Mouse (Mus musculus): Measurements from ENCODE around the gene Styxl1. TPM values are rescaled to one million over a fixed set of nuclear protein-coding genes. Genes with fewer than 3 reads are reported as not detected.

Gene Styxl1
- polyA plus RNA-seq, 1 experiment from 2014 or later, result 0.27 TPM

- no peak for TF ChIP-seq CTCF (IDR thresholded peaks at IDR 0.05; ENCODE audit: low read depth)
- no peak overlapping the region for H3K27ac ChIP-seq (ENCODE audit: low read depth, low read length)
- ATAC-seq, result no peak
- H3K36me3 ChIP-seq (ENCODE audit: control insufficient read depth, insufficient read depth), result peaks cover 87% of the 10 kb centered on the region
- H3K9ac ChIP-seq (ENCODE audit: low read depth, low read length), result no peak overlapping the region
- no peaks in the 10 kb centered on the region for H3K9me3 ChIP-seq (ENCODE audit: control insufficient read depth)
- no peaks in the 10 kb centered on the region for H3K27me3 ChIP-seq (replicated peaks; ENCODE audit: control insufficient read depth, insufficient read depth, low read length)
- H3K4me2 ChIP-seq (replicated peaks; ENCODE audit: low read depth), result no peak overlapping the region
- no peak overlapping the region for H3K4me3 ChIP-seq (ENCODE audit: low read depth, low read length)
- WGBS, result 94% methylated on average over 16 of the region's 16 CpGs
- peaks cover 3% of the 10 kb centered on the region; the same call in 1 of the 2 replicates for H3K4me1 ChIP-seq (replicated peaks; ENCODE audit: control insufficient read depth, insufficient read depth, low read length)
Observed at GRCm38 (mm10) chr5:135731322-135731721, 46.9 kb downstream of the Styxl1 start.

DNA sequence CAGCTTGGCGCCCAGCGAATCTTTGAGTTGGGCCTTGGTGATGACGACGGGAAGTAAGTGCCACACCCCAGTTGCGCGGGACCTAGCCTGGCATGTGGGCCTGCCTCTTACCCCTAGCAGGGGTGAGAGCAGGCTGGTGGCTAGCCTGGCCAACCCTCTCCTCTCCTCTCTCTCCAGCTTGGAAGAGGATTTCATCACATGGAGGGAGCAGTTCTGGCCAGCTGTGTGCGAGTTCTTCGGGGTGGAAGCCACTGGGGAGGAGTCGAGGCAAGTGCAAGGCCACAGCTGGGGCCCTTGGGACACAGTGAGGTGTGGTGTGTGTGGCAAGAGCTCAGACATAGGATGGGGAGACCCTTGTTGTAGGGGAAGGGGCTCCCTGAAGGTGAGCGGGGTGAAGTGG, 47.3 kb downstream of the Styxl1 start:
- 91% methylated on average over 10 of the region's 10 CpGs for WGBS
- Histone ChIP-seq H3K9me3 (ENCODE audit: control insufficient read depth) (no peaks in the 10 kb centered on the region), H3K4me1 (replicated peaks; ENCODE audit: control insufficient read depth, insufficient read depth, low read length) (peaks cover 3% of the 10 kb centered on the region), H3K27me3 (replicated peaks; ENCODE audit: control insufficient read depth, insufficient read depth, low read length) (no peaks in the 10 kb centered on the region), H3K9ac (ENCODE audit: low read depth, low read length) (no peak overlapping the region), H3K27ac (ENCODE audit: low read depth, low read length) (no peak overlapping the region; the same call in 1 of the 2 replicates), H3K4me3 (ENCODE audit: low read depth, low read length) (no peak overlapping the region), H3K36me3 (ENCODE audit: control insufficient read depth, insufficient read depth) (peaks cover 82% of the 10 kb centered on the region), H3K4me2 (replicated peaks; ENCODE audit: low read depth) (no peak overlapping the region)
- TF ChIP-seq CTCF (IDR thresholded peaks at IDR 0.05; ENCODE audit: low read depth), result no peak
- no peak for ATAC-seq

- Histone ChIP-seq H3K27me3 (replicated peaks; ENCODE audit: control insufficient read depth, insufficient read depth, low read length) (no peaks in the 10 kb centered on the region), H3K4me1 (replicated peaks; ENCODE audit: control insufficient read depth, insufficient read depth, low read length) (peaks cover 4% of the 10 kb centered on the region)
- 94% methylated on average over 10 of the region's 10 CpGs for WGBS
Observed at GRCm38 (mm10) chr5:135730278-135730677, 47.9 kb downstream of the Styxl1 start.

GRCm38 (mm10) chr5:135729351-135729750, 48.8 kb downstream of the Styxl1 start:
- no peak overlapping the region for H3K4me2 ChIP-seq (replicated peaks; ENCODE audit: low read depth)
- peaks cover 8% of the 10 kb centered on the region for H3K4me1 ChIP-seq (replicated peaks; ENCODE audit: control insufficient read depth, insufficient read depth, low read length)
- H3K9me3 ChIP-seq (ENCODE audit: control insufficient read depth), result no peaks in the 10 kb centered on the region
- no peak overlapping the region for H3K4me3 ChIP-seq (ENCODE audit: low read depth, low read length)
- no peak for TF ChIP-seq CTCF (IDR thresholded peaks at IDR 0.05; ENCODE audit: low read depth)
- no peak overlapping the region for H3K9ac ChIP-seq (ENCODE audit: low read depth, low read length)
- H3K27ac ChIP-seq (ENCODE audit: low read depth, low read length), result no peak overlapping the region
- no peaks in the 10 kb centered on the region for H3K27me3 ChIP-seq (replicated peaks; ENCODE audit: control insufficient read depth, insufficient read depth, low read length)
- WGBS, result 95% methylated on average over 13 of the region's 13 CpGs
- no peak for ATAC-seq
- peaks cover 67% of the 10 kb centered on the region for H3K36me3 ChIP-seq (ENCODE audit: control insufficient read depth, insufficient read depth)

More at GRCm38 (mm10) chr5:135730278-135730677, 47.9 kb downstream of the Styxl1 start:
- Histone ChIP-seq H3K4me3 (ENCODE audit: low read depth, low read length) (no peak overlapping the region), H3K9me3 (ENCODE audit: control insufficient read depth) (no peaks in the 10 kb centered on the region), H3K9ac (ENCODE audit: low read depth, low read length) (no peak overlapping the region), H3K4me2 (replicated peaks; ENCODE audit: low read depth) (no peak overlapping the region), H3K27ac (ENCODE audit: low read depth, low read length) (no peak overlapping the region), H3K36me3 (ENCODE audit: control insufficient read depth, insufficient read depth) (peaks cover 76% of the 10 kb centered on the region)
- ATAC-seq, result no peak
- no peak for TF ChIP-seq CTCF (IDR thresholded peaks at IDR 0.05; ENCODE audit: low read depth)

DNA sequence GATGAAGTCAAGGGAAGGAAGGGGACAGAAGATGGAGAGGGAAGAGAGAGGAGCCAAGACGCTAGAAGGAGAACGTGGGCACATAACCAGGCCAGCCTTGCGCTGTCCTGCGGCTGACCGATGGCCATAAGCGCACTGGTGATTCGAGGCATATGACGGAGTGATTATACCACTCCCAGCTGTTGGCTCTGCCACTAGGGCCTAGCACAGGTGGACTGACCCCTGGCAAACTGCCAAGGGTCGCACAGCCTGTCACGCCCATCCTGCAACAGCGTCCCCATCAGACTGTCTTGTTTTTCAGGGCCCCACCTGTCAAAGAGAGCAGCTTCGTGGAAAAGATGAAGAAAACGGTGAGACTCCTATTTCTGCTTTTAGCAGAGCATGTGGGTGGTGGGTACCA, 49.8 kb downstream of the Styxl1 start:
- WGBS, result 79% methylated on average over 13 of the region's 13 CpGs
- Histone ChIP-seq H3K9ac (ENCODE audit: low read depth, low read length) (no peak overlapping the region), H3K4me2 (replicated peaks; ENCODE audit: low read depth) (no peak overlapping the region), H3K9me3 (ENCODE audit: control insufficient read depth) (no peaks in the 10 kb centered on the region), H3K36me3 (ENCODE audit: control insufficient read depth, insufficient read depth) (peaks cover 57% of the 10 kb centered on the region), H3K27me3 (replicated peaks; ENCODE audit: control insufficient read depth, insufficient read depth, low read length) (no peaks in the 10 kb centered on the region), H3K4me3 (ENCODE audit: low read depth, low read length) (no peak overlapping the region), H3K27ac (ENCODE audit: low read depth, low read length) (no peak overlapping the region), H3K4me1 (replicated peaks; ENCODE audit: control insufficient read depth, insufficient read depth, low read length) (peaks cover 9% of the 10 kb centered on the region)
- TF ChIP-seq CTCF (IDR thresholded peaks at IDR 0.05; ENCODE audit: low read depth), result no peak
- ATAC-seq, result no peak

DNA sequence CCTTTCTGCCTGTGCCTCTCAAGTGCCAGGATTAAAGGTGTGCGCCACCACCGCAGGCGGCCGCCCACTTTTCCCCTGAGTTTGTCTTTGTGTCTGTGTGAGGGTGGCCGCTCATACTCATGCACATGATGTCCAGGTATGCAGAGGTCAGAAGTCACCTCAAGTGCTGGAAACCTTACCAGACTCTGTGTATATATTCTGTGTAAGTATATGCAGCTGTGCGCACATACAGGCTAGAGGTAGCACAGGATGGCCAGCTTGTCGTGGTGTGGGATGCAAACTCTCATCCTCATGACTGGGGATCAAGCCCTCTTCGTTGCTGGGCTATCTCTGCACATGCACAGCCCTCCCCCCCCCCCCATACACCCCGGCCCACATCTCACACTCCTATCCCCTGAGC, 50.3 kb downstream of the Styxl1 start:
- WGBS, result 94% methylated on average over 9 of the region's 9 CpGs
- no peak for TF ChIP-seq CTCF (IDR thresholded peaks at IDR 0.05; ENCODE audit: low read depth)
- H3K9me3 ChIP-seq (ENCODE audit: control insufficient read depth), result no peaks in the 10 kb centered on the region
- no peak overlapping the region for H3K4me2 ChIP-seq (replicated peaks; ENCODE audit: low read depth)
- H3K4me1 ChIP-seq (replicated peaks; ENCODE audit: control insufficient read depth, insufficient read depth, low read length), result peaks cover 12% of the 10 kb centered on the region
- H3K27ac ChIP-seq (ENCODE audit: low read depth, low read length), result 0 out of 2 replicates have a peak overlapping the region, but pooled peaks have one; percentile 85
- ATAC-seq, result no peak
- H3K36me3 ChIP-seq (ENCODE audit: control insufficient read depth, insufficient read depth), result peaks cover 52% of the 10 kb centered on the region
- no peak overlapping the region for H3K9ac ChIP-seq (ENCODE audit: low read depth, low read length)
- no peaks in the 10 kb centered on the region for H3K27me3 ChIP-seq (replicated peaks; ENCODE audit: control insufficient read depth, insufficient read depth, low read length)
- H3K4me3 ChIP-seq (ENCODE audit: low read depth, low read length), result no peak overlapping the region

All from intestine, postnatal 0 days (tissue).